Mouse (Mus musculus) urinary bladder, postnatal 25 days (tissue): ENCODE measurements around the gene Tmem56.
A peak's percentile ranks its signal among the peaks of the same experiment; 100 is the strongest.

Experiments
- DNase-seq: peaks from one replicate; pipeline ENCODE4 v3.0.0; 2022; ENCODE audit warnings: low spot score

Gene Tmem56

GRCm38 (mm10) chr3:121168581-121168980 lies 114.3 kb downstream of the Tmem56 start:
- DNase-seq = no peak

GRCm38 (mm10) chr3:121163271-121163819 lies 119.6 kb downstream of the Tmem56 start:
- peak; percentile 56 for DNase-seq

- DNase-seq = no peak
Measured at GRCm38 (mm10) chr3:121161661-121162060, 121.2 kb downstream of the Tmem56 start.

- DNase-seq = no peak
Measured at GRCm38 (mm10) chr3:121160424-121160823, 122.5 kb downstream of the Tmem56 start.

DNA sequence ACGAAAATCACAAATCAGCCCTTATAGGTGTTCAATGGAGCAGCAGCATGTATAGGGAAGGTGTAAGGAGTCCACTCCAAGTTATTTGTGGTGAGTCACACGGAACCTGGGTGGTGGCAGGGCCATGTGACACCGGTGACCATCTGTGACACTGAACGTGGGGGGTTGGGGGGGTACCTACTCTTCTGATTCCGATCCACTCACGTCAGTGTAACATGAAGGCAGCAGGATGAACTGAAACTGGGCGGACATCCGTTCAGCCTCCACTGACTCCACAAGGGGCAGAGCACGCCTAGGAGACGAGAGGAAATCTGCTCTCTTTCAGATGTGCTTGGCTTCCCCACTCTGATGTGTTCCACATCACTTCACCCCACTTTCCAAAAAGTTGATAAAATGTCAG lies 123.3 kb downstream of the Tmem56 start:
- DNase-seq = no peak

DNA sequence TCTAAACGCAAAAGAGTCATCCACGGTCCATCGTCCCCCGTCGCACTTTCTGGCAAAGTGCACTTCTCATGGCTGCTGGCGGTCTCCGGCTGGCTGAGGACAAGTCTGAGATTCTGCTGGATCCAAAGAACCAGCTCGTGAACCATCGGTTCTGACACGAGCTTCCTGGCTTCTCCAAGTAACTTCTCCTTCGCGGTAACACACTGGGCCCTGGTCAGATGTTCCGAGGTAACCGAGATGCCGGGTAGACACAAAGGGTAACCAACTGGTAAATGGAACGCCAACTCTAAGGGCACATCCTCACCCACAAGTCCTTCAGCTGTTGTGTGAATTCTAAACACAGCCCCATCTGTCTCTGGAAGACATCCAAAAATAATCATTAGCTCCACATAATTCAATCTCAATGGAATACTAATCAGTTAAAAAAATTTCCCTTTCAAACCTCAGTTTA lies 124.0 kb downstream of the Tmem56 start:
- DNase-seq = no peak

DNA sequence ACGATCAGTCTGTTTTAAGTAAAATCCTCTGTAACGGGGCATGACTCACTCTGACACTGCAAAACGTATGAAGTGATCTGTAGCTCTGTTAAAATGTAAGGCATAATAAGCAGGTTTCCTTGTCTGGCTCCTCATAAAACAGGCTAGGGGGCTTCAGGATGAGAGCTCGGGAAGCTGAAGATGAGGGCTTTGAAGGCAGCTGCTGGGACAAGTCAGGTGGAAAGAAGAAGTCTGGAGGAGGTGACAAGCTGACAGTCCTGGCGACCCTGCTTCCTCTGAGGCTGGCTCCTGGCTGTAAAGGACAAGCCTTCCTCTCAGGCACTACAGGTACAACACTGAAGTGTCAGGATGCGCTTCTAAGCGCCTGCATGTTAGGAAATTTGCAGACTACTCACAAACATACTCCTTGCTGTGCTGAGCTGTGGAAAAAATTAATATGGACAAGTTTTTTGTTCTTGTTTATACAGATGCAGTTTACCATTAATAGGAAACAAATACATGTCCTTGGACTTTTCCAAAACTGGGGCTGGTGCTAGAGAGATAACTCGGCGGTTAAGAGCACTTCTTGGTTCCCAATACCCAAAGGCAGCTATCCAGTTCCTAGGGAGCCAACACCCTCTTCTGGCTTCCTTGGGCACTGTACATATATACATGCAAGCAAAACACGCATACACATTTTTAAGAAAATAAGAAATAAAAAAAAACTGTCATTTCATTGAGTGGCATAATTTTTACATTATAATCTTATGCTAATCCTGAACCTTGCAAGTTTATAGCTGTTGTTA lies 125.2 kb downstream of the Tmem56 start:
- no peak for DNase-seq

DNA sequence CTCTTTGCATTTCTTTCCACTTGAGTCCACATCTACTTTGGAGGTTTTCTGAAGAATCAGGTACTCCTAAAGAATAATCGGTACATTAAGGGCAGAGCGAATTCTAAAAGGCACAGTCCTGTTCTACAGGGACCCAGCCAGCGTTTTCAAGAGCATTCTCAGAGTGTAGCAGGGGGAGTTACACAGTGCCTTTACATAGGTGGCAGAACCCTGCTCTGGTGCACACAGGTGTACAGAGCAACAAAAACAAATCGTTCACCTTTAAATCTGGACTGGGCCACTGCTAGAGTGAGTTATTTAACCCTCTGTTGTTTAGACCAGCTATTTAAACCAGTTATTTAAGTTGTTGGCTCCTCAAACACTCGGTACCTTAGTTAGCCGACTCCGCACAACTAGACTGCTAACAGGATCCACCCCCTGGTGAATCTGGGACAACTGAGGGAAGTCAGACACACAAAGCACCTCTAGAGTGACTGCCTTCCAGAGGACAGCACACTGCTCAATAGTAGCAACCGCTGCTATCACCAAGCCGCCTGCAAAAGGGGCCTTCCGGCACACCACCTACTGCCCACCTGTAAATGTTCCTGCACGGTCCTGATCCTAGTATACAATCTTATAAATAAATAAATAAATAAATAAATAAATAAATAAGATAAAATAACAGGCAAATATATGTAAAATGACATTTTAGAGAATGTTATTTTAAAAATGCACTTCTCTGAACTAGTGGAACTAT lies 126.3 kb downstream of the Tmem56 start:
- no peak for DNase-seq

DNA sequence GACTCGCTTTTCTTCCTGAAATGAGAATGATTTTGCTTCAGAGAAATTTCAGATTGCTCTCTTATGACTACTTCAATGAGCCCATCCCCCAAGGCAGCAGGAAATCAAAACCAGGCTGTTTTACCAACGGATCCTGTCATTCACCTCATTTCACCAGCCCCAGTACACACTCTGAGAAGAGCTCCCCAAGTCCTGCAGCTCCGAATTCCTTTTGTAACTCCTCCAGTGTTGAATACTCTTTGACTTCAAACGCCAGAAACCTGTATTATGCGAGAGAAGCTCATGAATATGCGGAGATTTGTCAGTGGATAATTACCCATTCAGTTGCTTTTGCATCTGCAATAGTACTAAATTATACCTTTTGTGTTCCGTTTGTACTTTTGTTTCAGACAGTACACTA lies 126.9 kb downstream of the Tmem56 start:
- no peak for DNase-seq
